Mouse (Mus musculus) monocyte, adult 2 months (primary cell): Measurements from ENCODE around the gene Mnd1.

Experiments
- DNase-seq, 2 experiments: peaks; one replicate each; pipeline ENCODE4 v3.0.0; 2022; ENCODE audit warnings: low spot score in 2 of 2, low read depth in 1 of 2

The Mnd1 gene

GRCm38 (mm10) chr3:84165391-84165790, 9.8 kb upstream of the Mnd1 start:
- DNase-seq: no peak

GRCm38 (mm10) chr3:84157559-84158350, 2.2 kb upstream of the Mnd1 start:
- DNase-seq: no peak

GRCm38 (mm10) chr3:84157011-84157410, 1.4 kb upstream of the Mnd1 start:
- DNase-seq: no peak

- no peak for DNase-seq
Observed at GRCm38 (mm10) chr3:84156105-84156504, 519 bp upstream of the Mnd1 start.

GRCm38 (mm10) chr3:84155146-84155545, 440 bp downstream of the Mnd1 start:
- no peak for DNase-seq

DNA sequence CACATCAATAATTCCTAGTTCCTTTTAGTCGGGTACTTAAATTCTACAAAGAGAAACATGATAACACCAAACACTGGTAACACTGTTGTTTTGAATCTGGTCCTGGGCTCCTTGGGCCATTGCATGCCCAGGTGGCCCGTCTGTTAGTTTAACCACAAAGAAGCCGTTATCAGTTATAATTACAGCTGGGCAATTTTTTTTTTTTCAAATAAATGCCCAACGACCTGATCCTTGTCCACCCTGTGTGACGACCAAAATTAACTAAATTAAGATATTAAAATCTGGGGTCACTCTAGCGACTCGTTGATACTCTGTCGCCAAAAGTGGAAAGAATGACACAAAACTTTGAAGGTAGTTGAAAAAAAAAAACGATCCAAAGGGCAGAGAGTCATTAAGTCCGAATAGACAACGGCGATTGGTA, 855 bp downstream of the Mnd1 start:
- DNase-seq: no peak

DNA sequence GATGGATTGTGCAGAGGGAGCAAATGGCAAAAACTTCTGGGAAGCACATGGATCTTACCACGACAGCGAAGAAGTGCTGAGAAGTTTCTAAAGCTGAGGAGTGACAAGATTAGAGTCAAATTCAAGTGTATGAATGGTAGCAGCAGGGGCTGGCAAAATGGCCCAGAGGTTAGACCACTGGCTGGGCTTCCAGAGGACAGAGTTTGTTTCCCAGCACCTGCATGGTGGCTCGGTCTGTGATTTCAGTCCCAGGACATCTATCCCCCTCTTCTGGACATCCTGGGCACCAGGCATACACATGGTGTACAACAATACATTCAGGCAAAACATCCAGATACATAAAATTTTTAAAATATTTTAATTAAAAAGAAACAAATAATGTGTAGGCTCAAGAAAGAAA, 5.8 kb downstream of the Mnd1 start:
- DNase-seq: no peak

DNA sequence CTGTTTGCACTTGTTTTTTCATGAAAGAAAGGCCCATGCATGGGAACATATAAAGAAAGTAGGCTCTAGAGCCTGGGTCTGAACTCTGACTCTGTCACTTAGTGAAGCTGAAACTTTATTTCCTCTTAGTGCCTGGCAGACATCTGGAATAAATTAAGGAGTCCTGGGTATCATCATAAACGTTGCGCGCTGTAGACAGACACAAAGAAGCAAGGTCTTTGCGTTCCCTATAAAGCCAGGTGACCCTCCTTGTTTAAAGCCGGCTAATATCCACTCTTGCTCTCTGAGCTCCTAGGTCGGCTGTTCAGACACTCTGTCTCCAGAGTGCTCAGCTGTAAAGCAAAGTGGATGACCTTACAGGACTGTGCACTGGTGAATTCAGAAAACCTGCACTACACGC, 14.6 kb downstream of the Mnd1 start:
- no peak for DNase-seq

DNA sequence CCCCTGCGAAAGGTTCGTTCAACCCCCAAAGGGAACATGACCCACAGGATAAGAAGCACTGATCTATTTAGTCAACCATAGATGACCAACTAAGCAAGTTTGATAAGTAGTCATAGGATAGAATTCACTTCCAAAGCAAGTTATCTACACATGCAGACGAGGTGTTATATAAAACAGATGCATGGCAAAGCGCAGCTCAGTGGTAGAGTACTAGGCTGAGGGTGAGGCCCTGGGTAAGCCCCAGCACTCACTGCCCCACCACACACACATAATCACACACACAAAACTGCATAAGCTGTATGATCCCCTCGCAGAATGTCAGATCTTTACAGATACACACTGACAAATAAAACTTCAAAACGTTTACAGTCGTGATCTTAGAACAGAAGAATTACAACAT, 19.1 kb downstream of the Mnd1 start:
- DNase-seq: no peak

GRCm38 (mm10) chr3:84135933-84136332, 19.7 kb downstream of the Mnd1 start:
- DNase-seq: no peak

GRCm38 (mm10) chr3:84135387-84135786, 20.2 kb downstream of the Mnd1 start:
- no peak for DNase-seq

- DNase-seq: no peak
Observed at GRCm38 (mm10) chr3:84131369-84131768, 24.2 kb downstream of the Mnd1 start.

DNA sequence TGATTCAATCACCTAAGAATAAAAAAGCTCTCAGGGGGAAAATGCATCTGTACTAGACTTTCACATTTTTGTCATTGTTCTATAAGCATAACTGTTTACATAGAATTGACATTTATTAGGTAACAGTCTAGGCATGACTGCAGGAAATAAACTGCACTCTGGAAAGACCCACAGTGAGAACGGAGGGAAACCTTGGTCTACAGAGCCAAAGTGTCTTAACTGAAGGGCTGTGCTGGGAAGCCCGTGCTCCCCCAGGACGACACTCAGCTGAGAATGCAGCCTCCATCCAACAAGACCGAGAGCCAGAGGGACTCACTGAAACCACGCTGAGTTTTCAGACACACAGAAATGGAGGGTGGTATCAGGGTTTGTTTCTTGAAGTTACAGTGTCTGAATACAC, 24.8 kb downstream of the Mnd1 start:
- no peak for DNase-seq

GRCm38 (mm10) chr3:84128871-84129870, 26.4 kb downstream of the Mnd1 start:
- no peak for DNase-seq

- no peak for DNase-seq
Observed at GRCm38 (mm10) chr3:84127431-84127830, 28.2 kb downstream of the Mnd1 start.

- DNase-seq: no peak
Observed at GRCm38 (mm10) chr3:84126721-84127120, 28.9 kb downstream of the Mnd1 start.

DNA sequence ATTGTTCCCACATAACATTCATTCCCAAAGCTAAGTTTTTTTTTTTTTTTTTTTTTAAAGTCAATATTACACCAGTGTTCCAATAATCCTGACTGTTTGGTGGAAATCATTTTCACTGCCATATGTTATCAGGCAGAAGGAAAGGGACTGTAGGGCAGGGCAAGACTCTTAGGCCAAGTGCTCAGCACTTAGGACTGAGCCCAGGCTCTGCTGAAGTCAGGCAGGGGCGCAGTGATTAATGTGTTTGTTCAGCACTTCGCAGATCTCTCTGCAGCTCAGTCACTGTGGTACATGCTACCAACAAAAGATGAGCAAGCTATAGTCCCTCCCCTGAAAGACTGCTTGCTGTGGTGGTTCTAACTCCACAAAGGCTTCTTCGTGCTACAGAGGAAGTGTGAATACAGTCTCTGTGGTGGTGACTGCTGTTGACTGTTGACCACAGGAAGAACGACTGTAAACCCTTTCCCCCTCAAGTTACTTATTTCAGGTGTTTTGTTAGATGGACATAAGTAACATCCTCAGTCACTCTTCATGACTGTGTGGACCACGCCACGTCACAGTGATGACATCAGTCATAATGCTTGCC, 29.8 kb downstream of the Mnd1 start:
- DNase-seq: no peak

- DNase-seq: no peak
Observed at GRCm38 (mm10) chr3:84123461-84123860, 32.1 kb downstream of the Mnd1 start.

DNA sequence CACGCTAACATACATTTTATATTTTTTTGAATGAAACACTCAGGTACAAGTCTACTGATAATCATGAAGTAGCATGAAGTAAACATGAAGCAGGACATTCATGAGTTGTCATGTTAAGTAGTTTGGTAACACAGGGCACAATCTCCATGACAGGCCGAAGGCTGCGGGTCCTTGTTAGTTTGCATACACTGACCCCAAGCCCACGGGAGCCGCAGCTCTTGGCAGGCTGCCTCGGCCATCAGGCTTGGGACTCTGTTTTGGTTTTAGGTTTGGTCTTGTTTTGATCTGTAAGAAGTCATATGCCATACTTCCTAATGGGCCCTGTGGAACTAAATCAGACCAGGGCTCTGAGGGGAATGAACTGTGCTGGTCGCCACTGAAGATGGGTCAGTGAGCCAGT, 36.9 kb downstream of the Mnd1 start:
- no peak for DNase-seq

GRCm38 (mm10) chr3:84118178-84118577, 37.4 kb downstream of the Mnd1 start:
- DNase-seq: no peak

GRCm38 (mm10) chr3:84108614-84109013, 47.0 kb downstream of the Mnd1 start:
- DNase-seq: no peak

DNA sequence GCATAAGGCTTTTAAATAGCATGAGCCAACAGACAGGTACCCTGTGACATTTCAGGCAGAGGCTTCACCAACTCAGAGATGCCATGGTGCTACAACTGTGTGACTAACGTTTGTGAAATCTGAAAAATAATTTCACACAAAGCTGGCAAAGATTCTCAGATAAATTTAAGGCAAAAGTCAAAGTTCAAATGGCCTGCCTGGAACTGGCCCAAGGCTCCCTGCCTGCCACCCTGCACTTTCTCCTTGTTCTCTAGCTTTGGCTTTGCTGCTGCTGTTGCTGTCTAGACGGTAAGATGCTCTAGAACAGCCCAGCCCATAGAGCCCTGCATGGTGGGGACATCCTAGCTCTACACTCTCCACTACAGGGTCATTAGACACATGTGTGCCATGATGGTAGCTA, 49.5 kb downstream of the Mnd1 start:
- no peak for DNase-seq
